Mouse (Mus musculus) frontal cortex, postnatal 14 days (tissue): ENCODE measurements at regions not wholly inside any gene's neighbourhood (a gene's known extent, or its start where the extent isn't known, plus 50 kb on each side); places are given as distances from the start of the nearest gene placed in this dataset.
A peak's percentile ranks its signal among the peaks of the same experiment; 100 is the strongest.
"Not testable (repeated sequence)": the region's sequence is repeated elsewhere in the genome, so short reads cannot be mapped to it uniquely, and the experiment has no call there.

Experiments used
- DNase-seq, 2 experiments: peaks; one replicate each; pipeline ENCODE4 v3.0.0; 2022; ENCODE audit warnings: low spot score in 2 of 2

DNA sequence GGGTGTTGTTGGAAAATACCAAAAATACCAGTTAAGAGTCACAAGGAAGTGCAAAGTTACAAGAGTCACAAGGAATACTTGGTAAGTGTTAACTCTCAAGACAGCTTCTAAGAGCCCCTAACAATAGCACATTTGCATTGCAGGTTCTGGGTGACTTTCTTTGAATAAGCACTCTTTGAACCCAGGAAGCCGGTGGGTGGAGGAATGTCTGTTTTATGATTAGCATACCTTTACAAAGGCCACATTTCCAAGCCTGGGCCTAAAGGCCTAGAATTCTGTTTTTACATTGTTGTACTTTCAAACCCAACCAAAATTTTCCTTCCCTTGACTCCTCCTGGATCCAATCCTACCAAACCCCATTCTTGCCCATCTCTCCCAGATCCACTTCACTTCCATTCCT lies 693.5 kb upstream of the Gria3 start:
- not testable (repeated sequence) for DNase-seq

- no peak for DNase-seq
Measured at GRCm38 (mm10) chrX:40708631-40709030, 692.0 kb upstream of the Gria3 start.

DNA sequence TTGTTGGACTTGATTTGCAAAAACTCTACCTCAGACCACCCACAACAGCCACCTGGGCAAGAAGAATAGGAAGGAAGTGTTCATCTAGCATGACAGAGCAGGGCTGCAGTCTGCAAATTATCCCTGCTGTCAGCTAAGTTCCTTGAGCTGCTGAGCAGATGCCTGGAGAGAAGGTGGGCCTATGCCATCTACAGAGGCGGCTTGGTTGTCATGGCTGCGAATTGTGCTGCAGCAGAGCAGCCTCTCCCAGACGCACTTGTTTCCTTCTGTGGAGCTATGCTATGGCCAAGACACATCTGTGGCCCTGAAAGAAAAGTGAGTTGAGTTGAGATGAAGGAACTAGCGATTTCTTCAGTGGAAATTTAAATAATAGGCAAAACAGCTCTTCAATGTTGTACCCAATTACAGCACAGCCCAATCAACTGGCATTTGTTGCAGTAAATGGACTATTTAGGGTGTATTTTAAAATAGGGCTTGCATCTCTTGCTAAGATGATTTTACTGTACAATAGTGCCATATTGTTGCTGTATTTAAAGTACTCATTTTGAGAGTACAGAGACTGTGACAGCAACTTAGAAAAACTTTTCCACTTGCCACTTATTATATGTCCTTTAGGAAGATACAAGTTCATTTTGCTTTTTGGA lies 659.8 kb upstream of the Gria3 start:
- DNase-seq: peak; percentile 5 to 32
